Mouse (Mus musculus): ENCODE measurements at regions not wholly inside any gene's neighbourhood (a gene's known extent, or its start where the extent isn't known, plus 50 kb on each side); places are given as distances from the start of the nearest gene placed in this dataset.

- no peak for DNase-seq (ENCODE audit: low read depth, low spot score)
Observed at GRCm38 (mm10) chr9:41697611-41698467, 426.3 kb downstream of the Sorl1 start.

- DNase-seq (ENCODE audit: low read depth, low spot score): no peak
Observed at GRCm38 (mm10) chr9:41697160-41697559, 426.9 kb downstream of the Sorl1 start.

- no peak for DNase-seq (ENCODE audit: low read depth, low spot score)
Observed at GRCm38 (mm10) chr9:41682911-41683310, 441.2 kb downstream of the Sorl1 start.

GRCm38 (mm10) chr9:41675656-41676055 lies 448.4 kb downstream of the Sorl1 start:
- DNase-seq (ENCODE audit: low read depth, low spot score): no peak

- DNase-seq (ENCODE audit: low read depth, low spot score): no peak
Observed at GRCm38 (mm10) chr9:41672958-41673357, 451.1 kb downstream of the Sorl1 start.

- DNase-seq (ENCODE audit: low read depth, low spot score): no peak
Observed at GRCm38 (mm10) chr9:41668741-41669140, 455.4 kb downstream of the Sorl1 start.

- DNase-seq (ENCODE audit: low read depth, low spot score): no peak
Observed at GRCm38 (mm10) chr9:41665000-41665685, 459.0 kb downstream of the Sorl1 start.

- no peak for DNase-seq (ENCODE audit: low read depth, low spot score)
Observed at GRCm38 (mm10) chr9:41660576-41660975, 463.5 kb downstream of the Sorl1 start.

- no peak for DNase-seq (ENCODE audit: low read depth, low spot score)
Observed at GRCm38 (mm10) chr9:41660011-41660410, 464.1 kb downstream of the Sorl1 start.

- DNase-seq (ENCODE audit: low read depth, low spot score): no peak
Observed at GRCm38 (mm10) chr9:41631564-41632205, 470.2 kb upstream of the Ubash3b start.

- DNase-seq (ENCODE audit: low read depth, low spot score): no peak
Observed at GRCm38 (mm10) chr9:41621341-41621740, 459.8 kb upstream of the Ubash3b start.

GRCm38 (mm10) chr9:41614002-41614401 lies 452.5 kb upstream of the Ubash3b start:
- DNase-seq (ENCODE audit: low read depth, low spot score): no peak

- DNase-seq (ENCODE audit: low read depth, low spot score): no peak
Observed at GRCm38 (mm10) chr9:41612802-41613550, 451.5 kb upstream of the Ubash3b start.

GRCm38 (mm10) chr9:41612452-41612795 lies 450.9 kb upstream of the Ubash3b start:
- DNase-seq (ENCODE audit: low read depth, low spot score): no peak

- DNase-seq (ENCODE audit: low read depth, low spot score): peak; percentile 36
Observed at GRCm38 (mm10) chr9:41611534-41612451, 450.3 kb upstream of the Ubash3b start.

GRCm38 (mm10) chr9:41610347-41610746 lies 448.9 kb upstream of the Ubash3b start:
- DNase-seq (ENCODE audit: low read depth, low spot score): no peak

- DNase-seq (ENCODE audit: low read depth, low spot score): no peak
Observed at GRCm38 (mm10) chr9:41606136-41606535, 444.6 kb upstream of the Ubash3b start.

GRCm38 (mm10) chr9:41604916-41605315 lies 443.4 kb upstream of the Ubash3b start:
- no peak for DNase-seq (ENCODE audit: low read depth, low spot score)

GRCm38 (mm10) chr9:41600778-41601177 lies 439.3 kb upstream of the Ubash3b start:
- no peak for DNase-seq (ENCODE audit: low read depth, low spot score)

- DNase-seq (ENCODE audit: low read depth, low spot score): no peak
Observed at GRCm38 (mm10) chr9:41599874-41600273, 438.4 kb upstream of the Ubash3b start.

GRCm38 (mm10) chr9:41595749-41596148 lies 434.3 kb upstream of the Ubash3b start:
- DNase-seq (ENCODE audit: low read depth, low spot score): no peak
